Mouse (Mus musculus): Measurements from ENCODE around the gene Klhl10.

- TF ChIP-seq POLR2A (IDR thresholded peaks at IDR 0.05; ENCODE audit: low read depth, low read length) (no peak), CTCF (IDR thresholded peaks at IDR 0.05; ENCODE audit: borderline replicate concordance, insufficient read depth, low read length) (no peak)
Measured at GRCm38 (mm10) chr11:100485801-100486538, 44.3 kb downstream of the Klhl10 start.

All from embryonic fibroblast, embryonic 13.5 days (primary cell).